Mouse (Mus musculus): ENCODE measurements around the gene Msrb1. TPM values are rescaled to one million over a fixed set of nuclear protein-coding genes. Genes with fewer than 3 reads are reported as not detected.
"Not testable (repeated sequence)": the region's sequence is repeated elsewhere in the genome, so short reads cannot be mapped to it uniquely, and the experiment has no call there.

Msrb1 gene
- total RNA-seq, 4 experiments from 2014 or later: 87.3 to 91.3 (median 89.0) TPM

DNA sequence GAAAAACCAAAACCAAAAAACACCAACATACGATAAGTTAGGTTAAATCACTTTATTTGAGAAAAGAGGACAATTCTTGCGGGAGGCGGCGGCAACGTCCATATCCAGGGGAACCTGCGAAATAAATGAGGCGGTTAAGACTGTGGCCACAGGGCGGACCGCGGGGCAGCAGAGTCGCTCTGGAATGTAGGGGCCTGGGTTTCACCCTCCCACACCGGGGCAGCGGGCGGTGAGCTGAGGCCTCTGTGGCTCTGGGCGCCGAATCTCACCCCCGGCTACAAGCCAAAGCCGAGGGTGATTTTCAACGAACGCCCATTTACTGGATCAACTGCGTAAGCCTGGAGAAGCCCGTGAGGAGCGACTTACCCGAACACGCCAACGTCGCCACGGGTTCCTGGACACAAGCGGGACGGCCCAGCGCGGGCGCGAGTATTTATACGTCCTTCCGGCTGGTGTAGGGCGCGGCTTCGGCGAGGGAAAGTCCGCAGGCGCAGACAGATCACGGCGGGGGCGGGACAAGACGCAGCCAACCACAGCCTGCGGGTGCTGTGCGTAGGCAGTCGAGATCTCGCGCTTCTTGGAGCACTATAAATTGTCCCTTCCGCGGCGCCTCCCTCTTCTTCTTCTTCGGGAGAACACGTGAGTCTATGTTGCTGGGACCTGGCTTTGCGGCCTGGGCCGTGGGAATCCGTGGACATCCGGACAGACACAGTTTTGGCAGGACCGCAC lies 16.8 kb upstream of the Msrb1 start:
- peak; percentile 98 for DNase-seq

DNA sequence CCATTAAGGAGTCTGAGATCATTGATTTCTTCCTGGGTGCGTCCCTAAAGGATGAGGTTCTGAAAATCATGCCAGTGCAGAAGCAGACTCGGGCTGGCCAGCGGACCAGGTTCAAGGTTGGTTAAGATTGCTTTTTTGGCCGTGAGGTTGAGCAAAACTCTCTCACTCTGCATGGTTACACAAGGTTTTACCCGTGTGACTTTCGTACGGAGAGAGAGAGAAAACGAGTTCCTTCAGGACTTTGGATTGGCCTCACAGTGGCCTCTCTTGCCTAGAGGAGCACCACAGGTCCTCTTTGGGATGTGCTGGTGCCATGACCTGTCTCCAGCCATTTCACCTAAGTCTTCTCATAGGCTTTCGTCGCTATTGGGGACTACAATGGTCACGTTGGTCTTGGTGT lies 15.8 kb upstream of the Msrb1 start:
- not testable (repeated sequence) for DNase-seq

DNA sequence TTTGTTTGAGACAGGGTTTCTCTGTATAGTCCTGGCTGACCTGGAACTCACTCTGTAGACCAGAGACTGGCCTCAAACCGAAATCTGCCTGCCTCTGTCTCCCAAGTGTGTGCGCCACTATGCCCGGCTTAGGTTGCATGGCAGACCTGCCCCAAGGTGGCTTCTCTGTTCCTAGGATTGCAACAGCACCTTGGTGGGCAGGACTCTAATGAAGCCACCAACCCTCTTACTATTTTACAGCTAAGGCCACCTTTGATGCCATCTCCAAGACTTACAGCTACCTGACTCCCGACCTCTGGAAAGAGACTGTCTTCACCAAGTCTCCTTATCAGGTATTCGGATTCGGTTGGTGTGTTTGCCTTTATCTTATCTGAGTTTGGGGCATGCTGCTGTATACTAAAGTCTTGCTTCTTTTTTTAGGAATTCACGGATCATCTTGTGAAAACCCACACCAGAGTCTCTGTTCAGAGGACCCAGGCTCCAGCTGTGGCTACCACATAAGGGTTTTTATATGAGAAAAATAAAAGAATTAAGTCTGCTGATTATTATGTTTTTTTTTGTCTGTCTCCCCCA lies 15.0 kb upstream of the Msrb1 start:
- DNase-seq: not testable (repeated sequence)

DNA sequence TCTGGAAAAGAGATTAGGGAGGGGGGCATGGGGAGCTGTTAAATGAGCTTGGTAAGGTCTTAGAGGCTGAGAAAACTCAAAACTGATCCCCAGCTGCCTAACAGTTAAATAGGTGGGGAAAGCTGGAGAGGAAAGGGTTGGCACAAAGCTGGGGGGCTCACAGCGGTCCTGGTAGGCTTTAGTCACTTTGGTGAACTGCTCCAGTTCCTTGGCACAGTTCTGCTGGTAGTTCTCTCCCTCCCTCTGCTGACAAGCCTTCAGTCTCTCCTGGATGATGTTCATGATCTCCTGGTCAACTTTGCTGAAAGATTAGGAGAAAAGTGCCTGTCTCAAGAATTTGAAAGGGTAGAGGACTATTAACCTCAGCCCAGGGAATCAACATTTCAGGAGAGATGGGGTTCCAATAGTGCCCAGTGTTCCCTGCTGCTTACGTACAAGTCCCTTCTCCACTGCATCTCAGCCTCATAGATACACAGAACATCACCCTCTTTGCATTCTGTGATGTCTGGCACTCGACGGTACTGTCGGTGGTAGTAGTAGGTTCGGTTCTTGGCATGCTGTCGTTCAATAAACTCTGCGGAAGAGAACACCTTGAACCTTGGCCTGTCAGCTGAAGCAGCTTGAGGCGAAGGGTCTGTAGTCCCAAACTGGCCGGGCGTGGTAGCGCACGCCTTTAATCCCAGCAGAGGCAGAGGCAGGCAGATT lies 14.1 kb upstream of the Msrb1 start:
- no peak for DNase-seq

DNA sequence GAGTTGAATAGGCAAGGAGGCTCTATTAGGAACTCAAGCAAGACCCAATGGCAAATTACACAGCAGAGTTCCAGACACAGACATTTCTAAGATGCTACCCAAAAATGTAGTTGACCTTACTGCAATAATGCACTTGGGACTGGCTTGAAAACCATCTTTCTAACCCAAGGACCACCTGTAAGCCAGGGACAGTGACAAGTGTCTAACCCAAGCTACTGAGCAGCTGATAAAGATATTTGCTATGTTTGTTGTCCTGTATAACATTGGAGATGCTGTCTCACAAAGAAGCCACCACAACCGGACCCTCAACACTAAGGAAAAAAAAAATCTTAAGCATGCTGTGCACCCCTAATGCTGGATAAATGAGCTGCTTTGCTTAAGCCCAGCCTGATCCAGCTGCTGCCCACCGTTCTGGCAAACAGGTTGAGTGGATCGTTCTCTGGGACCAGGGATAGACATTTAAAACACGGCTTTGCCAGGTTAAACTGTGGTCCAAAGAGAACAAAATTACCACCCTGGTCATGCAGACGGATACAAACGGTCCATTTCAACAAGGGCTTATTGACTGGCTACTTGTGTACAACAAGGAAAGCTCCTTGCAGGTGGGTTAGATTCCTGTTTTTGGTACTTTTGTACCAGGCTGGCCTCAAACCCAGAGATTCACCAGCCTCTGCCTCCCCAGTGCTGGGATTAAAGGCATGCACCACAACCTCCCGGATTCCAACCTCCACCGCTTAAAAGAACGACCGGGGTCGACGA lies 13.1 kb upstream of the Msrb1 start:
- no peak for DNase-seq

DNA sequence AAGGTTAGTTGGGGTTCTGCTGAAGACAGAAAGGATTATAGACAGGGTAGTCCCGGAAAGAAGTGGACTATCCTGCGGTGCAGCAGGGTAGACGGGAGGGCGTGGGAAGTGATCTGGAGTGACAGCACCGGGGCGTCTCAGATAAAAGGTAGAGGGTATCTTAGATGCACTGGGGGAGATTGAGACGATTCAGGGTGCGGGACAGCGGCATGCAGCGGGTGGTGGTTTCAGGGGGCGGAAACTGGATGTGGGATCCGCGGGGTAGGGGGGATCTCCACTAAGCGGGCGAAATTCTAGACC lies 12.6 kb upstream of the Msrb1 start:
- DNase-seq: no peak

DNA sequence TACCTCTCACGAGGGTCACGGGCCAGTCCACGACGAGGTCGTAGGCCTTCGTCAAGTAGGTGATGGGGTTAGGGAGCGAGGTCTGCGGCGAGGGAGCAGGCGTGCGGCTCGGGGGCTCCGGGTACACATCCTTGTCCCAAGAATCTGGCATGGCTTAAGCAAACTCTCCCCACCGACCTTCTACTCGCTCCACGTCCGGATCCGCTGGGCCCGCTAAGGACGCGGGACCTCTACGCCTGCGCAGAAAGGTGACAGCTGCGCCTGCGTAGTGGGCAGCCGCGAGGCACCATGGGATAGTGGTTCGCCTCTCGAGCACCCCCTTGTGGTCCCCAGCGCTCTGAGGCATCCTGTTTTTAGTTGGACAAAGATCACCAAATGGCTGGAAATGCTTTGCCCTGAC lies 12.3 kb upstream of the Msrb1 start, which contains the start of gene Ndufb10:
Gene Ndufb10, minus strand, starts transcription at position 295 of the 400 bp plus-strand sequence.
- peak; percentile 93 for DNase-seq

DNA sequence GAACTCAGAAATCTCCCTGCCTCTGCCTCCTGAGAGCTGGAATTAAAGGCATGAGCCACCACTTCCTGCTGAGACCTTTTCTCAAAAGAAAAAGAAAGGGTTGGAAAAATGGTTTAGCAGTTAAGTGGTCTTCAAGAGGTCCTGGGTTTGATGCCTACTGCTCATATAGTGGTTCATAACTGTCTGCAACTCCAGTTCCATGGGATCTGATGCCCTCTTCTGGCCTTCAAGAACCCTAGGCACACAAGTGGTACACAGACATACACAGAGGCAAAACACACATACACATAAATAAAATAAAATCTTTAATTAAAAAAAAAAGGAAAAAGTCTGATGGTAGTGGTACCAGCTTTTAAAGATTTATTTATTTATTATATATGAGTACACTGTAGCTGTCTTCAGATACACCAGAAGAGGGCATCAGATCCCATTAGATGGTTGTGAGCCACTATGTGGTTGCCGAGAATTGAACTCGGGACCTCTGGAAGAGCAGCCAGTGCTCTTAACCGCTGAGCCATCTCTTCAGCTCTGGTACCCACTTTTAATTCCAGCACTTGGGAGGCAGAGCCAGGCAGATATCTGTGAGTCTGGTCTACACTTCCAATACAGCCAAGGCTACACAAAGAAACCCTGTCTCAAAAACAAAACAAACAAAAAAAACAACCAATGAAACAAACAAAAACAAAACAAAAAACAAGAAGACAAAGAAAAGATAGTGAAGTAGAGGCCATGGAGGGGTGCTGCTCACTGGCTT lies 10.6 kb upstream of the Msrb1 start:
- no peak for DNase-seq

DNA sequence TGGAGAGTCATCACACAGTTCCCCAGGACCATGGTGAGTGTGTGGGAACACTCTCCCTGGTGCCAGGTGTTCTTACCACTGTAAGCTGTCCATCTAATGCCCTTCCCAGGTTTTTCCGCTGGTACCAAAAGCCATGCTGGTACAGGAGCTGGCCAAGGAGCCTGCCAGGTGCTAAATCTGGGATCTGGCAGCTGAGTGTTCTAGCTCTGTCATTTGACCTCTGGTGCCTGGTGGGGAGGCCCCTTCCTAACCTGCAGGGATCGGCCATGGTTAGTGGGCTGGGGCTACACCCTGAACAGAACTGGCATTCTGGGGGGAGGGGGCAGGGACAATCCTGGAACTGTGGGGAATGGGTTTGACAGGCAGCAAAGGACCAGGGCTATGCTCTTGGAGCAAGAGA lies 8.8 kb upstream of the Msrb1 start, which contains the start of gene Rpl3l:
Gene Rpl3l, plus strand, starts transcription at position 203 of the 400 bp plus-strand sequence.
- no peak for DNase-seq

DNA sequence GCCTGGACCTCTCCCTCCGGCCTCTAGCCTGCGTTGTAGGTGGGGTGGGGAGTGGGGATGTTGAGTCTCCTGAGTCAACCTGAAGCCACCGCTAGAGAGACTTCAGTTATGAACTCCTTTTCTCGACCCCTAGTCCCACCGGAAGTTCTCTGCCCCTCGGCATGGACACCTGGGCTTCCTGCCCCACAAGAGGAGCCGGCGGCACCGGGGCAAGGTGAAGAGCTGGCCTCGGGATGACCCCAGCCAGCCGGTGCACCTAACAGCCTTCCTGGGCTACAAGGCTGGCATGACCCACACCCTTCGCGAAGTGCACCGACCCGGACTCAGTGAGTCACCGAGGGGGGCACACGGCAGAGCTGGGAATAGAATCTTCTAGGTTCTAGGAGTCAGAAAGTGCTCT lies 8.3 kb upstream of the Msrb1 start:
- DNase-seq: no peak

DNA sequence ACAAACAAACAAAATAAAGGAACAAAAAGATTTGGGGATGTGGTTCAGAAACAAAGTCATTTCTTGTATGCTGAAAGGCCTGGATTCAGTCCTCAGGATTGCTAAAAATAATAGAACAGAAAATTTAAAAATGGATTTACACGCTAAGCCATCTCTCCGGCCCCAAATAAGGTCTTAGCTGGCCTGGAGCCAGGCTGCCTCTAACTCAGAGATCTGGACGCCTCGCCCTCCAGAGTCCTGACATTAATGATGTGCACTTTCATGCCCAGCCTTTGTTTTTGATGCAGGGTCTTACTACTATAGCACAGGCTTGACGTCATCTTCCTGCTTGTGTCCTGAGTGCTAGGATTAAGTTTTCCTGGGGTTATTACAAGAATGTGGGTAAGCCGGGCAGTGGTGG lies 7.4 kb upstream of the Msrb1 start:
- DNase-seq: no peak

DNA sequence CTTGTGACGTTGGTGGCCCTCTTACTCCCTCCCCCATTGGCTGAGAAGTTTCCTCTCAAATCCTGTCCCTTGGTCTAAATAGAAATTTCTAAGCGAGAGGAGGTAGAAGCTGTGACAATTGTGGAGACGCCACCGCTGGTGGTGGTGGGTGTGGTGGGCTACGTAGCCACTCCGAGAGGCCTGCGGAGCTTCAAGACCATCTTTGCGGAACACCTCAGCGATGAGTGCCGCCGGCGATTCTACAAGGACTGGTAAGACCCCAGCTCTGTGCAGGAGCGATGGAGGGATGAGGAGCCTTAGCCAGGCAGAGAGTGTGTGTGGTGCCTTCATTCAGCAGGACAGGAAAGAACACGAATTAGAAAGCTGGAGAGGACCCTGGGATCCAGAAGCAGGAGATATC lies 5.7 kb upstream of the Msrb1 start:
- DNase-seq: no peak

DNA sequence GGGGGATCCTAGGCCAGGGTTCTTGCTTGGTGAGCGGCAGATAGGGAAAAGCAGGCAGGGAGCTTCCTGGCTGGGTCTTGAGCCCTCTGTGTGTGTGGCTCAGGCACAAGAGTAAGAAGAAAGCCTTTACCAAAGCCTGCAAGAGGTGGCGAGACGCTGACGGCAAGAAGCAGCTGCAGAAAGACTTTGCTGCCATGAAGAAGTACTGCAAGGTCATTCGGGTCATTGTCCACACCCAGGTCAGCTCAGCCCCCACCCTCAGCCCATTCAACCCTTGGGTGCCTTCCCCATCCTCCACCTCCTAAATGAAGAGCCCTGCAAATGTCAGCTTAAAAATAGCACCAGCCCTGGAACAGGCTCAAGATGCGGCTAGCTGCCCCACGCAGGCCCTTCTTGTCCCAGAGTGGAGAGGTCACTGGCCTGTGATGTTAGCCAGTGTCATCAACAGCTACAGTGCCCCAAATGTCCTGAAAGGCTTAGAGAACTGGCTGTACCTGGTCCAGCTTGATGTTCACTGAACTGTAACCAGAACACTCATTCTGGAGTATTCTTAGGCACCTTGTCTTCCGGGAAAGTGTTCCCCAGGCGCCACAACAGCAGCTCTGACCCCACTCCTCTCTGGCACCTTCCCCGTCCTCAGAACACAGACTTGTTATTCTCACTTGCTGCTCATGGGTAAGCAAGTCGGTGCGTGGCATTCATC lies 4.1 kb upstream of the Msrb1 start:
- no peak for DNase-seq

DNA sequence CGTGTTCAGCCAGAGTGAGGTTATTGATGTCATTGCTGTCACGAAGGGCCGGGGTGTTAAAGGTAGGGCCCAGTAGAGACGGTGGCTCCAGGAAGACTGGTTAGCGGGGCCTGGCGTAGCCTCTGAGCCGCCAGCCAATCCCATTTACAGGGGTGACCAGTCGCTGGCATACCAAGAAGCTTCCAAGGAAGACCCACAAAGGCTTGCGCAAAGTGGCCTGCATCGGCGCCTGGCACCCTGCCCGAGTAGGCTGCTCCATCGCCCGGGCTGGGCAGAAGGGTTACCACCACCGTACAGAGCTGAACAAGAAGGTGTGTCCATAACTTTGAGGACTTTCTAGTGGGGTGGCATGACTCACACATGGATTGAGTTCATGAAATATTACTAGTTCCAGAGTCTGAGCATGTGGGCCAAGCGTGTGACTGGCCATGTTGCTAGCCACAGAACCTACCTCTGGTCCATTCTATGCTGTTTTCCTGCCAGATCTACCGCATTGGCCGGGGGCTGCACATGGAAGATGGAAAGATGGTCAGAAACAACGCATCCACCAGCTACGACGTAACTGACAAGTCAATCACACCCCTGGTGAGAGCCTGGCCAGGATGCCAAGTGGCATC lies 2.9 kb upstream of the Msrb1 start:
- DNase-seq: no peak

DNA sequence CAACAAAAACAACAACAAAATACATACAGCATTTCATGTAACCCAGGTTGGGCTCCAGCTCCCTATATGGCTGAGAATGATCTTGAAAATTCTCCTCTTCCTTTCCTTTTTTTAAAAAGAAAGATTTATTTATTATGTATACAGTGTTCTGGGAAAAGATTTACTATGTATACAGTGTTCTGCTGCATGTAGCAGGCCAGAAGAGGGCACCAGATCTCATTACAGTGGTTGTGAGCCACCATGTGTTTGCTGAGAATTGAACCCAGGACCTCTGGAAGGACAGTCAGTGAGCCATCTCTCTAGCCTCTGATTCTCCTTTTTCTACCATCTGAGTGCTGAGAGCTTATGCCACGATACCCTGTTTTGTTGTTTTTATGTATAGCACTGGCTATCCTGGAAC lies 1.9 kb upstream of the Msrb1 start:
- no peak for DNase-seq

DNA sequence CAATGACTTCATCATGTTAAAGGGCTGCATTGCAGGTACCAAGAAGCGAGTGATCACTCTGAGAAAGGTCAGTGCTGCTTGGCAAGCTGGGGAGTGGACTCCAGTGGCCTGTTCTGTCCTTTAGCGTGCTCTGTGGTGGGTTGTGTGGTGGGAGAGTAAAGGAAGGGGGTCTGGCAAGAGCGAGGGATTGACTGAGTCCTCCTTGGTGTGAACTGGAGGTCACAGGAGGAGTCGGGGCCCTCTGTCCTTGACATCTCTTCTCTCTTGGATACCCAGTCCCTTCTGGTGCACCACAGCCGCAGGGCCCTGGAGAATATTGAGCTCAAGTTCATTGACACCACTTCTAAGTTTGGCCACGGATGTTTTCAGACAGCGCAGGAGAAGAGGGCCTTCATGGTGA lies 996 bp upstream of the Msrb1 start:
- no peak for DNase-seq

DNA sequence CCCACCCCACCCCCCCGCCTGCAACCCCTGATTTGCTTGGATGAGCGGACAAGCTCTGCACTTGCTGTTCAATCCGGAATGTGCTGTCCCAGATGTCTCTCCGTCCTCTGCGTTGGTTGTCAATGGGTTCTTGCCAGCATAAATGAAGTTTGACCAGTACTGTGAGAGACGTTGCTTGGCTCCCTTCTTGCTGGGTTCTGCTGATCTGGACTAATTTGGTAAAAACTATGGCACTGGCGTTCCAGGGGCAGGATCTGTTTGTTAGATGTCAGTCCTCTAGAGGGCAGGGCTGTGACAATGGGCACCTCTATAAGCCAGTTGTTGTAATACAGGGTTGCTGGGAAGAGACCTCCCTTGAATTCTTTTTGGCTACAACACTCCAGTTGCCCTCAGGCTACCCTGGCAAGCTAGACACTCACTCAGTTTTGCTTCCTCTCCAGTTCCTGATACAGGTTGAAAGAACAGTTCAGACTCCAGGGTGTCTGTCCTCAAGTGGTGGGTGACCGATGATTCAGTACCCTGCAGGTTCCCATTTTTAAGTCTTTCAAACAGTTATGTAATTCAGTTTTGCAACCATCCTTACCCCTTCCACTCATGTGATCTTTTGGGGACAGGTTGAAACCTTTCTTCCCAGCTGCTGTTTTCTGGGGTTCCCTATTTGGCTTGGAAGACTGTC lies 831 bp downstream of the Msrb1 start:
- no peak for DNase-seq

DNA sequence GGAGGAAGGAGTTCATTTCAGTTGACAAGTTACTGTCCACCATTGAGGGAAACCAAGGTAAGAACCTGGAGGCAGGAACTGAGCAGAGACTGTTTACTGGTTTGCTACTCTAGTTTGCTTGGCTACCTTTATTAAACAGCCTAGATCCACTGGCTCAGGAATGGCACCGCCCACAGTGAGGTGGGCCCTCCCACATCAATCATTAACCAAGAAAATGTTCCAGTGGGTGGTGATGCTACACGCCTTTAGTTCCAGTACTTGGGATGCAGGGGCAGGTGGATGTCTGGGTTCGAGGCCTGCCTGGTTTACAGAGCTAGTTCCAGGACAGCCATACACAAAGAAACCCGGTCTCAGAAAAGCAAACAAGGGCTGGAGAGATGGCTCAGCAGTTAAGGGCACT lies 1.8 kb downstream of the Msrb1 start:
- no peak for DNase-seq

DNA sequence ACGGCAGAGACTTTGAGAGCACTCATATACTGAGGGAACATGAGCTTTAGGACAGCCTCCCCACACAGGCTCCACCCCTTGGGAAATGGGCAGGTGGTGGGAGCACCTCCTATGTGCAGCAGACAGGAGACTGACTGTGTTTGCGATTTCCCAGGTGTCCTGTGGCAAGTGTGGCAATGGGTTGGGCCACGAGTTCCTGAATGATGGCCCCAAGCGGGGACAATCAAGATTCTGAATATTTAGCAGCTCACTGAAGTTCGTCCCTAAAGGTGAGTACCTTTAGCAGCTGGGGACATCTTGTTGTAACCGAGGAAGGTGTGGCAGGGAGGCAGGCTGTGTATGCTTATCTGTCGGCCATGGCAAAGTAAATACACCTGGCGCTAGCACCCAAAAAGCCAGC lies 3.5 kb downstream of the Msrb1 start:
- no peak for DNase-seq

DNA sequence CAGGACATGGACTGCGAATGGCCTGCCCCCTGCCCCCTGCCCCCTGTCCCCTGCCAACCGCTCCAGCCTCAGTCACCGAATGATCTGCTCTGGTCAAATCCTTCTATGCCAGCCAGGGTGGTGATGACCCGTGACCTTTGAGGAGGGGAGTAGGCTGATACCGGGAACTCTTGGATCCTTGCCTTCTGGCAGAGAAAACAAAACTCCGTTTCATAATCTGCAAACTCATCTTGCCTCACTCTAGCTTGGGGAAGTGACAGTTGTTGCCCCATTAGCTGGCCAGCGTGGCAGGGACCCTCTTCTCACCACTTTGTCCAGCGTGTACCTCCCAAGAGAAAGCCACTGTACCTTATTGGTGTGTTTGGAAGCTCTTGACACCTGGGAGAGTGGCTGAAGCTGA lies 5.9 kb downstream of the Msrb1 start:
- DNase-seq: no peak

DNA sequence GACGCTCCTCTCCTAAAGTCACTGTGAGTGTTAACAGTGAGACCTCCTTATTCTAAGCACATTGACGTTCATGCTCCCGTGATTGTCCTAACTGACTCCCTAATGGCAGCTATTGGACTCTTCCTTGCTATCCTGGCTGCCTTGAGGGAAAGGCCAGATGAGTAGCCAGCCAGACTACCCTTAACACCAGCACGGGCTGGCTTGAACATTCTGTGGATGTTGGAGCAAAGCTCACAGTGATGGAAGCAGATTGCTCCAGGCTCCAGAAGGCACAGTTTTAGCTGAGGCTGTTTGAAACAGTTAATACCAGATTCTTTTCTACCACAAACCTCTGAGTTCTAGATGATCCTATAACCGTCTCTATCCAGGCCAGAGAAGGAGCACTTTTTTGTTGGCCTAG lies 7.5 kb downstream of the Msrb1 start:
- DNase-seq: no peak

Measured in adrenal gland, adult 8-10 months (tissue).